Comparison of ENCODE assay signal across 9 mouse cellular contexts in the genomic region with DNA sequence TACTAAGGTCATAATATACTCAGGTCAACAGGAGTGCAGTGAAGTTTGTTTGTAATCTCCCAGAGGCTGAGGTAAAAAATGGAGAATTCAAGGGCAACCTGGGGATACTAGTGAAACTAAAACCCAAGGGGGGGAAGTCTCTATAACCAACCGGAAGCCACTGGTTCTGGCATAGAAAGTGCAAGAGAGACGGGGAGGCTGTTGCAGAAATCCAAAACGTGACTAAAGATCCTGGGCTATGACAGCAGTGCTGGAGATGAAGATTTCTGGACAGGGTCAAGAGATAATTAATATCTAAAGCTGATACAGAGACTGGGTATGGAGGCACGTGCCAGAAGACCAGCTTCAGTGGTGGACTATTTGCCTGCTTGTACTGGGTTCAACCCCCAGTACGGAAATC. TPM values are rescaled to one million over a fixed set of nuclear protein-coding genes. Genes with fewer than 3 reads are reported as not detected.
DNase-seq lines count a peak whose midpoint lies in the region; ATAC-seq and TF ChIP-seq lines count a peak whose summit lies in the region.
"Had no signal": no experiment of that assay in that cellular context is flagged by ENCODE, and none has a peak within 500 bp of the region (broad histone marks: within the 10 kb centered on the region; RNA-seq: fewer than 3 reads in every experiment).

No protein-coding gene starts in this region.

- no peak overlapping the region for H3K27ac ChIP-seq in gastrocnemius, adult 2 months

- intact Hi-C loops in gastrocnemius, adult 2 months (cut with DNase I): no loop called here

- TF ChIP-seq CTCF in gastrocnemius, adult 2 months (IDR thresholded peaks at IDR 0.05): no peak

- peak; percentile 43 to 55; a peak in 2 of 4 replicates for ATAC-seq in hematopoietic stem cell, adult 5-6 weeks (replicated peaks in 1 of 2; ENCODE audit: insufficient read depth in 1 of 2, low FRiP score in 2 of 2, low TSS enrichment in 1 of 2, low read depth in 1 of 2, poor library complexity in 2 of 2, severe bottlenecking in 2 of 2)
- peak; percentile 39; the same call in 1 of the 2 replicates for ATAC-seq in megakaryocyte, adult 5-6 weeks (ENCODE audit: poor library complexity, severe bottlenecking)

- no peak for DNase-seq in gastrocnemius, adult 2 months
- no peak for DNase-seq in gastrocnemius, adult 18-20 months (ENCODE audit: low spot score)
- peak; percentile 65 for DNase-seq in CD4-positive helper T cell, adult 2 months (ENCODE audit: low read depth, low spot score)
- no peak for DNase-seq in retina, embryonic 14.5 days (ENCODE audit: low spot score)
- no peak for DNase-seq in cerebellum, postnatal 25 days
- no peak for DNase-seq in embryo, embryonic 10 days (ENCODE audit: low spot score)
- DNase-seq: cerebellum, postnatal 10 days had no signal

- H3K4me3 ChIP-seq in gastrocnemius, adult 2 months: peak overlapping the region; percentile 6; the same call in 1 of the 2 replicates

RNA-seq across cellular contexts. Expression of a gene that starts 2.3 kb away (rescaled TPM):
- total RNA-seq in gastrocnemius, adult 2 months (2021): 10 to 100 TPM; 17.1 to 19.4 TPM
- total RNA-seq in gastrocnemius, adult 18-20 months (2021): 10 to 100 TPM; 15.2 to 16.5 TPM
- 51.7 and 61.2 TPM in 2 replicates for total RNA-seq in hematopoietic stem cell, adult 5-6 weeks (2017)
- total RNA-seq in megakaryocyte, adult 5-6 weeks (2015): 127 and 133 TPM in 2 replicates
- total RNA-seq in megakaryocyte, adult 5-6 weeks (2017): 77.4 and 95.5 TPM in 2 replicates

RNA-seq across cellular contexts. Expression of a gene that starts 6.7 kb away (rescaled TPM):
- total RNA-seq in gastrocnemius, adult 2 months (2021): 10 to 100 TPM; 22.7 to 23.5 TPM
- total RNA-seq in gastrocnemius, adult 18-20 months (2021): 10 to 100 TPM; 17.5 to 18.3 TPM
- total RNA-seq in hematopoietic stem cell, adult 5-6 weeks (2017): 29.7 and 38.0 TPM in 2 replicates
- total RNA-seq in megakaryocyte, adult 5-6 weeks (2015): 29.1 and 41.2 TPM in 2 replicates
- total RNA-seq in megakaryocyte, adult 5-6 weeks (2017): 36.6 and 41.5 TPM in 2 replicates
